Mouse (Mus musculus) spleen, adult 2 months (tissue): ENCODE measurements at regions not wholly inside any gene's neighbourhood (a gene's known extent, or its start where the extent isn't known, plus 50 kb on each side); places are given as distances from the start of the nearest gene placed in this dataset.

ENCODE experiments used
- DNase-seq, 2 experiments: peaks; one replicate each; pipeline versions ENCODE4 v3.0.0 to v3.0.0-alpha.2; 2012 to 2021; ENCODE audit warnings: low spot score in 2 of 2, low read depth in 1 of 2
- H3K27ac ChIP-seq: fragments of 200-500 bp; 2 replicates; pipeline ENCODE4 v1.5.1; 2012; ENCODE audit warnings: low read length, inconsistent platforms; ENCODE audit not compliant: insufficient read depth
- H3K27me3 ChIP-seq: fragments of 200-500 bp; 2 replicates; pipeline ENCODE4 v1.6.1; 2012; ENCODE audit warnings: mild to moderate bottlenecking, moderate library complexity, low read length, inconsistent platforms; ENCODE audit not compliant: control insufficient read depth, insufficient read depth
- H3K36me3 ChIP-seq: fragments of 200-500 bp; 2 replicates; pipeline ENCODE4 v1.6.1; 2012; ENCODE audit warnings: mild to moderate bottlenecking, low read length, inconsistent platforms; ENCODE audit not compliant: control insufficient read depth, insufficient read depth
- H3K4me1 ChIP-seq: fragments of 200-500 bp; 2 replicates; pipeline ENCODE4 v1.6.1; 2011; ENCODE audit warnings: inconsistent platforms; ENCODE audit not compliant: control insufficient read depth, insufficient read depth, insufficient read length
- H3K4me3 ChIP-seq: fragments of 200-500 bp; 2 replicates; pipeline ENCODE4 v1.5.1; 2011; ENCODE audit warnings: mild to moderate bottlenecking, inconsistent platforms; ENCODE audit not compliant: insufficient read depth, insufficient read length; ENCODE audit errors: extremely low read depth
- CTCF ChIP-seq: fragments of 200-500 bp; IDR thresholded peaks from 2 replicates; pipeline ENCODE4 v1.5.1; 2011; ENCODE audit warnings: mild to moderate bottlenecking, inconsistent platforms; ENCODE audit not compliant: insufficient read depth, insufficient read length, insufficient replicate concordance; ENCODE audit errors: extremely low read depth
- POLR2A ChIP-seq: fragments of 200-500 bp; IDR thresholded peaks from 2 replicates; pipeline ENCODE4 v1.6.1; 2011; ENCODE audit warnings: low read depth, low read length, inconsistent platforms
- WGBS: fragments of 180-500 bp; shearing (Covaris S2); methylation state at CpG from one replicate; pipeline ENCODE4 v1.1.7; 2018; 5-methylcytosine and 5-hydroxymethylcytosine counted together

GRCm38 (mm10) chr1:88861590-88861935 is 159.5 kb upstream of the Arl4c start:
- DNase-seq, result no peak
- WGBS, result 86% methylated on average over 4 of the region's 4 CpGs

GRCm38 (mm10) chr1:88865436-88865835 is 163.4 kb upstream of the Arl4c start:
- WGBS, result 28% methylated on average over 6 of the region's 6 CpGs
- no peaks in the 10 kb centered on the region for H3K4me1 ChIP-seq
- no peaks in the 10 kb centered on the region for H3K27me3 ChIP-seq
- no peaks in the 10 kb centered on the region for H3K36me3 ChIP-seq
- TF ChIP-seq CTCF (no peak), POLR2A (no peak)
- no peak overlapping the region for H3K27ac ChIP-seq
- DNase-seq, result no peak
- H3K4me3 ChIP-seq, result no peak overlapping the region

More at GRCm38 (mm10) chr1:88861590-88861935, 159.5 kb upstream of the Arl4c start:
- Histone ChIP-seq H3K27ac (no peak overlapping the region), H3K27me3 (no peaks in the 10 kb centered on the region), H3K4me1 (no peaks in the 10 kb centered on the region), H3K4me3 (no peak overlapping the region), H3K36me3 (no peaks in the 10 kb centered on the region)
- TF ChIP-seq CTCF, result no peak
- TF ChIP-seq POLR2A, result no peak

- no peaks in the 10 kb centered on the region for H3K36me3 ChIP-seq
- no peaks in the 10 kb centered on the region for H3K4me1 ChIP-seq
- TF ChIP-seq CTCF, result no peak
- no peak for TF ChIP-seq POLR2A
- no peak for DNase-seq
- no peak overlapping the region for H3K27ac ChIP-seq
- 84% methylated on average over 2 of the region's 2 CpGs for WGBS
- no peaks in the 10 kb centered on the region for H3K27me3 ChIP-seq
- H3K4me3 ChIP-seq, result no peak overlapping the region
These were observed 164.6 kb upstream of the Arl4c start for GRCm38 (mm10) chr1:88866571-88866970.

GRCm38 (mm10) chr1:88867138-88867537 is 165.1 kb upstream of the Arl4c start:
- Histone ChIP-seq H3K36me3 (no peaks in the 10 kb centered on the region), H3K4me3 (no peak overlapping the region), H3K4me1 (no peaks in the 10 kb centered on the region), H3K27ac (no peak overlapping the region), H3K27me3 (no peaks in the 10 kb centered on the region)
- DNase-seq, result no peak
- TF ChIP-seq POLR2A (no peak), CTCF (no peak)
- WGBS, result 84% methylated on average over 3 of the region's 3 CpGs

GRCm38 (mm10) chr1:88869885-88870284 is 167.9 kb upstream of the Arl4c start:
- Histone ChIP-seq H3K36me3 (no peaks in the 10 kb centered on the region), H3K27ac (no peak overlapping the region), H3K4me1 (no peaks in the 10 kb centered on the region), H3K4me3 (no peak overlapping the region), H3K27me3 (no peaks in the 10 kb centered on the region)
- TF ChIP-seq POLR2A, result no peak
- TF ChIP-seq CTCF, result no peak
- 90% methylated on average over 4 of the region's 4 CpGs for WGBS
- no peak for DNase-seq

GRCm38 (mm10) chr1:88875356-88875755 is 173.3 kb upstream of the Arl4c start:
- DNase-seq, result no peak
- 80% methylated on average over 6 of the region's 6 CpGs for WGBS
- Histone ChIP-seq H3K27ac (no peak overlapping the region), H3K4me3 (no peak overlapping the region), H3K27me3 (no peaks in the 10 kb centered on the region), H3K36me3 (no peaks in the 10 kb centered on the region), H3K4me1 (no peaks in the 10 kb centered on the region)
- TF ChIP-seq CTCF (no peak), POLR2A (no peak)

GRCm38 (mm10) chr1:88877441-88877840 is 175.4 kb upstream of the Arl4c start:
- no peaks in the 10 kb centered on the region for H3K36me3 ChIP-seq
- no peak for TF ChIP-seq POLR2A
- no peak for TF ChIP-seq CTCF
- H3K4me1 ChIP-seq, result no peaks in the 10 kb centered on the region
- no peaks in the 10 kb centered on the region for H3K27me3 ChIP-seq
- H3K27ac ChIP-seq, result no peak overlapping the region
- 90% methylated on average over 11 of the region's 11 CpGs for WGBS
- DNase-seq, result no peak
- H3K4me3 ChIP-seq, result no peak overlapping the region

- TF ChIP-seq POLR2A (no peak), CTCF (no peak)
- Histone ChIP-seq H3K4me1 (no peaks in the 10 kb centered on the region), H3K36me3 (no peaks in the 10 kb centered on the region), H3K27ac (no peak overlapping the region), H3K27me3 (no peaks in the 10 kb centered on the region), H3K4me3 (no peak overlapping the region)
- DNase-seq, result no peak
- 87% methylated on average over 10 of the region's 10 CpGs for WGBS
These were observed 176.8 kb upstream of the Arl4c start for GRCm38 (mm10) chr1:88878831-88879230.
